Mouse (Mus musculus) C2C12 (cell line): ENCODE measurements around the gene Lsmem1.

Experiments
- CEBPB ChIP-seq: IDR thresholded peaks from one replicate; pipeline ENCODE4 v1.6.1; 2011; ENCODE audit warnings: low read depth, mild to moderate bottlenecking, control low read depth, moderate library complexity
- CTCF ChIP-seq: IDR thresholded peaks from one replicate; pipeline ENCODE4 v1.5.1; 2011; ENCODE audit not compliant: control insufficient read depth, insufficient read depth, insufficient read length
- MAX ChIP-seq: IDR thresholded peaks from one replicate; pipeline ENCODE4 v1.6.1; 2011; ENCODE audit warnings: mild to moderate bottlenecking, control low read depth
- MYOD1 ChIP-seq: IDR thresholded peaks from one replicate; pipeline ENCODE4 v1.6.1; 2011; ENCODE audit warnings: low read depth; ENCODE audit not compliant: control insufficient read depth, insufficient read length
- USF1 ChIP-seq: IDR thresholded peaks from one replicate; pipeline ENCODE4 v1.6.1; 2011; ENCODE audit warnings: low read depth, mild to moderate bottlenecking, control low read depth, moderate library complexity

GRCm38 (mm10) chr12:40243821-40244221, 44.5 kb upstream of the Lsmem1 start:
- TF ChIP-seq CTCF = no peak
- TF ChIP-seq CEBPB = no peak
- TF ChIP-seq USF1 = no peak
- TF ChIP-seq MAX = no peak
- TF ChIP-seq MYOD1 = no peak
